Mouse (Mus musculus) kidney, embryonic 15.5 days (tissue): ENCODE results near the gene Itsn2. TPM values are rescaled to one million over a fixed set of nuclear protein-coding genes. Genes with fewer than 3 reads are reported as not detected.

Source experiments
- ATAC-seq: fragments of 200-750 bp; cut with Nextera tagmentation; replicated peaks from 2 replicates; pipeline ENCODE4 v1.8.0; 2017; ENCODE audit warnings: moderate TSS enrichment; ENCODE audit not compliant: low FRiP score
- H3K27ac ChIP-seq: fragments of 300-500 bp; sonication (generic); 2 replicates; pipeline ENCODE4 v1.5.1; 2015; ENCODE audit warnings: mild to moderate bottlenecking, inconsistent platforms
- H3K27me3 ChIP-seq: fragments of 300-500 bp; sonication (generic); 2 replicates; pipeline ENCODE4 v1.6.1; 2015; ENCODE audit warnings: inconsistent platforms
- H3K36me3 ChIP-seq: fragments of 300-500 bp; sonication (generic); 2 replicates; pipeline ENCODE4 v1.6.1; 2015; ENCODE audit warnings: inconsistent platforms
- H3K4me1 ChIP-seq: fragments of 300-500 bp; sonication (generic); 2 replicates; pipeline ENCODE4 v1.6.1; 2015; ENCODE audit warnings: inconsistent platforms
- H3K4me2 ChIP-seq: fragments of 300-500 bp; sonication (generic); 2 replicates; pipeline ENCODE4 v1.6.1; 2015; ENCODE audit warnings: moderate library complexity, mild to moderate bottlenecking, inconsistent platforms
- H3K4me3 ChIP-seq: fragments of 300-500 bp; sonication (generic); replicated peaks from 2 replicates; pipeline ENCODE4 v1.5.1; 2015; ENCODE audit warnings: mild to moderate bottlenecking, inconsistent platforms
- H3K9ac ChIP-seq: fragments of 300-500 bp; sonication (generic); 2 replicates; pipeline ENCODE4 v1.6.1; 2015; ENCODE audit warnings: mild to moderate bottlenecking, inconsistent platforms
- H3K9me3 ChIP-seq: fragments of 300-500 bp; sonication (generic); replicated peaks from 2 replicates; pipeline ENCODE4 v1.6.1; 2016; ENCODE audit warnings: inconsistent platforms
- WGBS: fragments of 180-500 bp; shearing (Covaris S2); methylation state at CpG from one replicate; pipeline ENCODE4 v1.1.7; 2015; ENCODE audit warnings: mixed read lengths; 5-methylcytosine and 5-hydroxymethylcytosine counted together
- polyA plus RNA-seq: library from polyadenylated mRNA; unstranded; fragments of >200 nt; fragmentation: Nextera tagmentation; extraction: Ambion mirVana; gene quantifications from 2 replicates; pipeline ENCODE4 v1.2.1, GENCODE M21; 2015

Itsn2 gene
- polyA plus RNA-seq, 1 experiment from 2014 or later: 40.6 TPM

GRCm38 (mm10) chr12:4757060-4757459 is 164.6 kb downstream of the Itsn2 start:
- H3K27me3 ChIP-seq: no peaks in the 10 kb centered on the region
- H3K9me3 ChIP-seq: no peaks in the 10 kb centered on the region
- no peaks in the 10 kb centered on the region for H3K4me1 ChIP-seq
- peak; percentile 33; the same call in 1 of the 2 replicates for ATAC-seq
- no peak overlapping the region for H3K4me2 ChIP-seq
- WGBS: 50% methylated on average over 1 of the region's 1 CpGs
- H3K9ac ChIP-seq: no peak overlapping the region
- no peaks in the 10 kb centered on the region for H3K36me3 ChIP-seq
- H3K4me3 ChIP-seq: no peak overlapping the region
- H3K27ac ChIP-seq: no peak overlapping the region

Other genes with a start within 250 kb of the Itsn2 start
- gene Ncoa1, start 115.5 kb upstream of the Itsn2 start, polyA plus RNA-seq: 5.4 and 6.9 TPM in 2 replicates
- gene Gm3625, start 289 bp downstream of the Itsn2 start, polyA plus RNA-seq: not detected in 2 replicates
- 0.10 and 0.15 TPM in 2 replicates for gene Fam228a, start 145.8 kb downstream of the Itsn2 start, polyA plus RNA-seq
- gene Pfn4, start 176.4 kb downstream of the Itsn2 start, polyA plus RNA-seq: 2.5 and 3.5 TPM in 2 replicates
- gene Fam228b, start 176.6 kb downstream of the Itsn2 start, polyA plus RNA-seq: 1.5 and 4.5 TPM in 2 replicates
- 207 and 229 TPM in 2 replicates for gene Sf3b6, start 224.9 kb downstream of the Itsn2 start, polyA plus RNA-seq
- gene Fkbp1b, start 249.0 kb downstream of the Itsn2 start, polyA plus RNA-seq: 8.9 and 9.0 TPM in 2 replicates